In genomic region chr11:103307910-103308309, GRCm38 (mm10) we compare ENCODE assay signal across 9 mouse cellular contexts. TPM values are rescaled to one million over a fixed set of nuclear protein-coding genes. Genes with fewer than 3 reads are reported as not detected.
DNase-seq lines count a peak whose midpoint lies in the region; ATAC-seq lines count a peak whose summit lies in the region.
"Had no signal": no experiment of that assay in that cellular context is flagged by ENCODE, and none has a peak within 500 bp of the region (broad histone marks: within the 10 kb centered on the region; RNA-seq: fewer than 3 reads in every experiment).

No protein-coding gene starts in this region.

- no peaks in the 10 kb centered on the region for H3K36me3 ChIP-seq in midbrain, embryonic 11.5 days (ENCODE audit: control insufficient read depth, insufficient read depth, low read length)
- no peaks in the 10 kb centered on the region for H3K36me3 ChIP-seq in forebrain, embryonic 14.5 days (ENCODE audit: control insufficient read depth, insufficient read depth, low read length)
- H3K36me3 ChIP-seq: hindbrain, embryonic 13.5 days had no signal

- ATAC-seq in midbrain, embryonic 11.5 days (ENCODE audit: low FRiP score) = no peak
- ATAC-seq in forebrain, embryonic 14.5 days = no peak

- no peaks in the 10 kb centered on the region for H3K9me3 ChIP-seq in midbrain, embryonic 11.5 days (ENCODE audit: control insufficient read depth, low read length)
- H3K9me3 ChIP-seq in forebrain, embryonic 14.5 days (replicated peaks; ENCODE audit: control insufficient read depth, low read length) = no peaks in the 10 kb centered on the region
- H3K9me3 ChIP-seq: hindbrain, embryonic 13.5 days had no signal

- no peak overlapping the region for H3K4me3 ChIP-seq in midbrain, embryonic 11.5 days (ENCODE audit: low read depth, low read length)
- no peak overlapping the region for H3K4me3 ChIP-seq in forebrain, embryonic 14.5 days (ENCODE audit: low read depth, low read length)
- H3K4me3 ChIP-seq: hindbrain, embryonic 13.5 days had no signal

- intact Hi-C loops in heart, postnatal 14 days (cut with DNase I) = no loop called here

- no peak overlapping the region for H3K27ac ChIP-seq in midbrain, embryonic 11.5 days (ENCODE audit: low read depth, low read length)
- no peak overlapping the region for H3K27ac ChIP-seq in forebrain, embryonic 14.5 days (ENCODE audit: low read depth, low read length)
- H3K27ac ChIP-seq: hindbrain, embryonic 13.5 days had no signal

- WGBS in midbrain, embryonic 11.5 days = 72% methylated on average over 8 of the region's 8 CpGs
- WGBS in forebrain, embryonic 14.5 days = 76% methylated on average over 8 of the region's 8 CpGs

- peak; percentile 71 for DNase-seq in layer of hippocampus, adult 9-11 months
- DNase-seq in layer of hippocampus, postnatal 14 days (ENCODE audit: low spot score in 2 of 2) = no peak
- DNase-seq in adrenal gland, postnatal 10 days = peak; percentile 53
- DNase-seq in heart, postnatal 14 days = peak; percentile 62
- peak; percentile 64 to 78 for DNase-seq in lung, postnatal 4 days
- DNase-seq in midbrain, embryonic 11.5 days (ENCODE audit: low spot score, missing footprints) = no peak
- no peak for DNase-seq in forebrain, embryonic 14.5 days (ENCODE audit: low spot score)
- DNase-seq in frontal cortex, postnatal 10 days (ENCODE audit: low spot score in 2 of 2) = no peak

- H3K4me2 ChIP-seq in midbrain, embryonic 11.5 days = no peak overlapping the region
- no peak overlapping the region for H3K4me2 ChIP-seq in forebrain, embryonic 14.5 days (ENCODE audit: low read length)
- H3K4me2 ChIP-seq: hindbrain, embryonic 13.5 days had no signal

- H3K27me3 ChIP-seq in midbrain, embryonic 11.5 days (ENCODE audit: control insufficient read depth, insufficient read depth, low read length) = no peaks in the 10 kb centered on the region
- H3K27me3 ChIP-seq in forebrain, embryonic 14.5 days (replicated peaks; ENCODE audit: control insufficient read depth, insufficient read depth, low read length) = no peaks in the 10 kb centered on the region

- H3K9ac ChIP-seq in midbrain, embryonic 11.5 days (ENCODE audit: low read length) = no peak overlapping the region
- no peak overlapping the region for H3K9ac ChIP-seq in forebrain, embryonic 14.5 days (ENCODE audit: low read length)
- H3K9ac ChIP-seq: hindbrain, embryonic 13.5 days had no signal

- peaks cover 3% of the 10 kb centered on the region; the same call in 1 of the 2 replicates for H3K4me1 ChIP-seq in midbrain, embryonic 11.5 days (ENCODE audit: control insufficient read depth, insufficient read depth, low read length)
- no peaks in the 10 kb centered on the region for H3K4me1 ChIP-seq in forebrain, embryonic 14.5 days (ENCODE audit: control insufficient read depth, insufficient read depth, low read length)

RNA-seq across cellular contexts. Expression of gene Map3k14, which starts 40.6 kb away (rescaled TPM):
- 1 to 10 TPM; 2.4 to 3.0 TPM for total RNA-seq in layer of hippocampus, postnatal 14 days (2021)
- 1 to 10 TPM; 5.2 to 6.9 TPM for total RNA-seq in adrenal gland, postnatal 10 days (2021)
- total RNA-seq in heart, postnatal 14 days (2021) = 1 to 10 TPM; 3.5 to 4.0 TPM
- 2.3 and 3.3 TPM in 2 replicates for polyA plus RNA-seq in midbrain, embryonic 11.5 days (2014; fragmentation: Nextera tagmentation; extraction: Ambion mirVana)
- 1.7 and 2.7 TPM in 2 replicates for polyA plus RNA-seq in forebrain, embryonic 14.5 days (2014; fragmentation: Nextera tagmentation; extraction: Ambion mirVana)

RNA-seq across cellular contexts. Expression of gene Arhgap27, which starts 55.6 kb away (rescaled TPM):
- total RNA-seq in layer of hippocampus, postnatal 14 days (2021) = 10 to 100 TPM in 1 of 2 experiments, 1 to 10 TPM in 1; 9.8 to 10.1 TPM
- total RNA-seq in adrenal gland, postnatal 10 days (2021) = 10 to 100 TPM; 23.1 to 24.5 TPM
- total RNA-seq in heart, postnatal 14 days (2021) = 10 to 100 TPM; 27.2 to 29.1 TPM
- polyA plus RNA-seq in midbrain, embryonic 11.5 days (2014; fragmentation: Nextera tagmentation; extraction: Ambion mirVana) = 2.4 and 2.8 TPM in 2 replicates
- 1.5 and 2.3 TPM in 2 replicates for polyA plus RNA-seq in forebrain, embryonic 14.5 days (2014; fragmentation: Nextera tagmentation; extraction: Ambion mirVana)

Comparison
In these comparisons a context has a peak if more than half of its experiments do, and no peak if none do; other contexts are left out.
1. DNase-seq: peak in layer of hippocampus, adult 9-11 months (single experiment), adrenal gland, postnatal 10 days (single experiment), heart, postnatal 14 days (2 of 2) and lung, postnatal 4 days (2 of 2); none in layer of hippocampus, postnatal 14 days (0 of 2), midbrain, embryonic 11.5 days (single experiment), forebrain, embryonic 14.5 days (single experiment) and frontal cortex, postnatal 10 days (0 of 2).